Mouse (Mus musculus) right cerebral cortex, postnatal 10 days (tissue): ENCODE results near the gene Kcnk12.

Experiments
- DNase-seq, 2 experiments: peaks; one replicate each; pipeline ENCODE4 v3.0.0; 2021; ENCODE audit warnings: low spot score in 2 of 2

Kcnk12 gene

DNA sequence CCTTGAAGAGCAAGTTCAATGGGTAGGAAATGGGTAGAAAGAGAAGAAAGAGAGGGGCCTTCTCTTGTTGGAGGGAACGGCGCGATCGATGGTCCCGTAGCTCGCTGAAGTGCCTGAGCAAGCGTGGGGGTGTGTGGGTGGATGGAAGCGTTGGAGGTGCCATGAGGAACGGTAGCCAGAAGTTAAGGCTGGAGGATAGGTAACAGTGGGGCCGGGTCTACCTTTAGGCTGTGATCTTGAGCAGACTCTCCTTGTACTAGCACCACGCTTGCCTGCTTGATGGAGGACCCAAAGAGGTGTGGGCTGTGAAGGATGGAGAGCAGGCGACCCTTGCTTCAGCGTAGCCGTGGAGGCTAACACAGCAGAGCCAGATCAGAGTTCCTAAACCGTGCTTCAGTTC lies 12.1 kb downstream of the Kcnk12 start:
- DNase-seq = peak; percentile 23

DNA sequence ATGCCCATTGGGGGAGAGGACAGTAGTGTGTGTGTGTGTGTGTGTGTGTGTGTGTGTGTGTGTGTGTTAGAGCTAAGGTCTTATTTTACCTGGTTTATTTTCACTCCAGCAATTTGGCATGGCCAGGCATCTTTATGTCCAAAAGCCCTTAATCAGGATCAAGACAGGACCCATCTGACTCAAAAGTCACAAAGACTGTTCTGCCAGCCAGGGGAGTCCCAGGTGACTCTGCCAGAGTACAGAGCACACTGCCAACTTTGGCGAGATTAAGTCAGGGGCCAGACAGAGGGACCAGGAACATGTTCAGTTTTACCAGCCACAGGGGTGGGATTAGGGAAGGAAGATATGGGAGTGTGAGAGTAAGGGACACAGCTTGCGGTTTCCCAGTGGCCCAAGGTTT lies 12.9 kb downstream of the Kcnk12 start:
- peak; percentile 15 to 20 for DNase-seq

DNA sequence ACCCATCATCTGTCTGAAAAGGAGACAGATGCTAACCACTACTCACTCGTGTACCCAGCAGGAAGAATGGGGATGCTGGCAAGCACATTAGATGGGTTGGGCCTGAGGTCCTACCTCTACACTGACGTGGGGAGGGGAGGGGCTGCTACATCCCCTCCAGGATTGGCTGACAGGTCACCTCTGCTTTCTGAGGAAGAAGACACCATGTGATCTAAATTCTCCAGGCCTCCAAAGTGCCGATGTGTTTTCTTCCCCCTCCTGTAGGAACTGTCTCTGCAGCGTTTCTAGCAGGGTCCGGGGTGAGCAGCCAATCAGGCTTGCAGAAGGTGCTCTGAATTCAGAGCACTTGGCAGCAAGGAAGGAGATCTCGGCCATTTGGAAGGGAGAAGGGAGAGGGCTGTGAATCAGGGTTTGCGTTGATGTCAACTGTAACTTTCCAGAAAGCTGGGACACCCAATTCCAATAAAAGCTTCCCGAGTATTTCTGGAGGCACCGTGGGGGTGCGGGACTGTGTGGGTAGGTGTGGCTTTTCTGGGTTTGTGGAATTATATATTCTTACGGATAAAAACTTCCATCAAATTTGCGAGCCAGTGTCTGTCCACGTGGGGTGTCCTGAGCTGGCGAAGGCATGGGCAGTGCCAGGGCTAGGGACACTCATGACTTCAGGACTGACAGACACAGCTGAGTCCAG lies 13.5 kb downstream of the Kcnk12 start:
- peak; percentile 56 to 72 for DNase-seq

DNA sequence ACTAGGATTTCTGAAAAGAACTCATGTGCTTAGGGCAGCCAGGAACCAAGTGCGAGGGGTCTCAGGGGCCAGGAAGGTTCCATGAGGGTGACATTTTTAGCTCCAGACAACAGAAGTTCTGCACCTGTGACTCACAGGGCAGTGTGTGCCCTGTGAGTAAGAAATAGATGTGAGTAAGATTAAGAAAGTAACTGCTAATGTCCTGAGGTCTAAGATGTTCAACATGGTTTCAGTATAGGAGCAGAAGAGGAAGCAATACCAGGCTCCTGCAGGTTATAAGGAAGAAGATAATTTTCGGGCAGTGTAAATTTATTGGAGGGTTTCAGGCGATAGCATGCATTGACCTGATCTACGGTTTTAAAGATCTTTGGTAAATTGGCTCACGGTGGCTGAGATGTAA lies 16.6 kb downstream of the Kcnk12 start:
- DNase-seq = no peak

DNA sequence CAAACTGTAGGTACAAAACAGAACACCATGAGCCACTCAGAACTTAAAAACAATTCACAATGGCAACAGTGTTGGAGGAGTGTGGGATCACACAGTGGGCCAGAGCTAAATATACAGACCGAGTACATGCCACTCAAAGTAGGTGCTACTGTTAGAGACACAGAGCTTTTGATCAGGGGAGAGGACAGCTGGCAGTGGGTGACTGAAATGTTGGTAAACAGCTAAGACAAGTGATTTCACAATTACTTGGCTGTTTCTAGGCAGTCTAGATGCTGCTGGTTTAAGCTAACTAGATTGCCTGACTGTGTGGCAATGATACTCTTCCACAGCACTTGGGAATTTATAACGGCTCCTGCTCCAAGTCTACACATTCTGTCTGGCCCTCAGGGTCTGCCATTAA lies 17.6 kb downstream of the Kcnk12 start:
- DNase-seq = no peak

DNA sequence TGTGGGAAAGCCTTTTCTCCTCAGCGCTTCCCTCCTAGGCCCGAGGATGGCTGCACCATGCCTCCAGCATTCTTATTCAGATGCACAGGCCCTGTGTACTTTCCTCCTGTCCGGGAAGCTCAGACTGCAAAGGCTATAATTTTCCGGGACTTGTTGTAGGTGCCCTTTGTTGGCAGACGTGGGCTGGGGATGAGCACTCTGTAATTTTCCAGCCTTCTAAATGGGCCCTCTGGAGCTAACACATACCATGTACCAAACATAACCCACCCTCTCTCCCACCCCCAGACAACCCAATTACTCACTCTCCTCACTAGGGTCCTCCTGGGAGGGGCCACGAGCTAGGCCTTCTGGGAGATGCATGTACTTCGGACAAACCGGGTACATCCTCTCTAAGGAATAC lies 22.8 kb downstream of the Kcnk12 start:
- no peak for DNase-seq

DNA sequence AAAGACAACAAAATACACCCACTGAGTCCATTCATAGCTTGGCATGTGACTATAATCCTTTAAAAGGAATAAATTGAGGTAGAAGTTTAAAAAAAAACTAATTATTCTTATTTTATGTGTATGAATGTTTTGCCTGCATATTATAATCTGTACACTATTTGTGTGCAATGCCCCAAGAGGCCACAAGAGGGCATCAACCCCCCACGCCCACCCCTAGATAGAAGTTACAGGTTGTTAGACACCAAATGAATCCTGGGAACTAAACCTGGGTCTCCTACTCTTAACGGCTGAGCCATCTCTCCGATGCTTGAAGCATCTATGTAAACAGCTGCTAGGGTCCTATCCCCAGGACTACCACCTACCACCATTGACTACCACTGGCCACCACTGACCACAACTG lies 24.6 kb downstream of the Kcnk12 start:
- no peak for DNase-seq

DNA sequence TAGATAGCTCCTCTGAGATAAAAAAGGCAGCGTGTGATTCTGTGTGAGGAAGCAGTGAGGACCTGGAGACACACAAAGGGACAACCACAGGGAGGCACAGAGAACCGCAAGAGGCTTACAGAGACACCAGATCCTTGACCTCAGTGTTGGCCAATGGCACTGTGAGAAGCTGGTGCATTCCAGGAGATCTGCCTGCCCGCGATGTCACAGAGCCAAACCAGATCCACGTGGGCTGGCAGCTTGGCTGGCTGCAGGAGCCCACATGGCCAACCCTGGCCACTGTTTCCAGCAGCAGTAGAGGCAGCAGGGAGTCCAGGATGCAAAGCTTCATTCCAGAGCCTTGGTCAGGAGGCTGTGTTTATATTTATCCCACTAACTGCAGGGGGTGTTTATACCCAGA lies 27.0 kb downstream of the Kcnk12 start:
- no peak for DNase-seq

DNA sequence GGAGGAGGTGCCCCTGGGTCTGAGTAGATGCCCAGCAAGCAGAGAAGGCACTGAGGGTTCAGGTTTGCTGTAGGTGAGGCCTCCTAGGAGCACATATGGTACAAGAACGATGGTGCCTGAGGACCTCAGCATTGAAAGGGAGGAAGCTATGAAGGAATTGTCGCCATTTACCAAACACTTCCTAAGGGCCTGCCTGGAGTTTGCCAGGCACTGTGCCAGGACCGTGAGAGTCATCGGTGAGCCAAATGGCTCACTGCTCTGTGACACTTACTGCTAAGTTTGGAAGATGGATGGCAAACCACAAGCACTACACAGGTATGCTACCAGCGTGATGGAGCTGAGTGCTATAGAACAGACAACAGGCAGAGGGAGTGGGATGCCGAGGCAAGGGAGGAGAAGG lies 30.9 kb downstream of the Kcnk12 start:
- DNase-seq = no peak

DNA sequence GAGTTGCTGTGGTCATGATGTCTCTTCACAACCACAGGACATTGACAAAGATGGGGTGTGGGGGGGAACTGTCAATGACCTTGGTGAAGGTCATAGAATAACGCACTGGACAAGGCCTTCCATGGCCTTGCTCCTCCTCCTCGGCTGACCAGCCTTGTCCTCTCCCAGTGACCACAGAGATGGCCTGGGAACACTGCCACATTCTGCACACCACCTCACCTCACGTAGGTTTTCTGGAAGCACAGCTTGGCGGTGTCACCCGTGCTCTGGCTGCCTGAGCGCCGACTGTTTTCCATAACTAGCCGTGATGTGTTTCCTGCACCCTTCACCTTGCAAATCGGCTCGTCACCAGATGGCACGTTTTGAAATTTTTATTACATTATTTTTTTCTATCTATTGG lies 32.8 kb downstream of the Kcnk12 start:
- no peak for DNase-seq

DNA sequence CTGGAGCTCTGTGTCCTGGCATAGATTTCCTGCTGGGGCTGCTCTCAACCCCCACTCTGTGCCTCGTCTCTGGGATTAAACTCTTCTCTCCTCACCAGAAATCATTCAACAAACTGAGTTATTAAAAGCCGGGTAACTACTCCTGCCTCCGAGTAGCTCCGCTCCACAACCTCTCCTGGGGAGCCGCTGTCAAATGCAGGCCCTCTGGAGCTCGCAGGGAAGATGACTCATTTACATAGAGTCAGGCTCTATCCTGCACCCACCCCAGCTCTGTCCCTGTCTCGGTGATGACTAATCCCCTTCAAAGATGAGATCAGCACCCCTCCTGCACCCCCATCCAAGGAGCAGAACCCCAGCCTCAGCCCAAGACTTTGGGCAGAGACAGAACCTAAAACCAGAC lies 34.6 kb downstream of the Kcnk12 start:
- DNase-seq = no peak

DNA sequence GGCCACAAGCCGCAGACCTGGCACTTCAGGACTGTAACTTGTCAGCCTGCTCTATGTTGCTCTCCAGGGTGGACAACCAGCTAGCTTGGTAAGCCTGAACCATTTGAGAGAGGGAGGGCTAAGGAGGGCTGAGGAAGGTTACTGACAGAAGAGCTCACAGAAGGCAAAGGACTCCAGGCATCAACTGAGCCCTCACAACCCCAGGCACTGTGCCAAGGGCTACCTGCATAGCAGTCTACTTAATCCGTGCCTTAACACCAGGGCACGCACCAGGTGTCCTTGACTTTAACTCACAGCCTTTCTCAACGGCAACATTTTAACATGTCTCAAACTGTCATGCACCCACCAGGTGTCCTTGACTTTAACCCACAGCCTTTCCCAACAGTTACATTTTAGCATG lies 37.5 kb downstream of the Kcnk12 start:
- DNase-seq = no peak

DNA sequence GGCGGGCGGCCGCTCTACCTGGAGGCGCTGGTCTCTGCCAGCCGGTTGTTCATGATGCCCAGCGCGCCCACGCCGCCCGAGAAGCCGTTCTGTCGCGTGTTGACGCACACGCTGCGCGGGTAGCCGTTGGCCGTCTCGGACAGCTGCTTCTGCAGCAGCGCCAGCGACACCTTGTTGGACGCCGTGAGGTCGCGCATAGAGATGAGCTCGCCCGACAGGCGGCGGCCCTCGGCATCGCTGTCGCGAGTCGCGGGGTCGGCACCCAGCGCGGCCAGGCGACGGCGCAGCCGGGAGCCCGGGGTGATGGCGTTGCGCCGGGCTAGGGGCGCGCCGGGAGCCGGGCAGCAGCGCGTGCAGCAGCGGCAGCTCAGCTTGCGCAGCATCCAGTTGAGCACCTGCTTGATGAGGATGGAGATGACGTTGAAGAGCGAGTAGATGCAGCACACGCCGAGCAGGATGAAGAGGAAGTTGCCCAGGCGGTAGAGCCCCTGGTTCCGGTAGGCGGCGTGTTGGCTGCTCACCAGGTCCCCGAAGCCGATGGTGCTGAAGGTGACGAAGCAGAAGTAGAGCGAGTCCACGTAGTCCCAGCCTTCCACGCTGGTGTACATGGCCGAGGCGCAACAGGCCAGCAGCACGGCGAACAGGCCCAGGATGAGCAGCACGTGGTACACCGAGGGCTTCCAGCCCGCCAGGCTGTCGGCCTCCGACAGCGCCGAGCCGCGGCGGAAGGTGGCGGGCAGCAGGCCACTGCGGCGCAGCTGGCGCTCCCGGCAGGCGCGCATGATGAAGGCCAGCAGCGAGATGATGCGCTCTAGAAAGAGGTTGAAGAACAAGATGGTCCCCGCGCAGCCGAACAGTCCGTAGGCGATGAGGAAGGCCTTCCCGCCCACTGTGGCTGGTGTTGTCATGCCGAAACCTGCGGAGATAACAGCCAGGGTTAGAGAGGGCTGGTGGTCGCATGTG lies 51.6 kb downstream of the Kcnk12 start:
- DNase-seq = peak; percentile 72 to 75

DNA sequence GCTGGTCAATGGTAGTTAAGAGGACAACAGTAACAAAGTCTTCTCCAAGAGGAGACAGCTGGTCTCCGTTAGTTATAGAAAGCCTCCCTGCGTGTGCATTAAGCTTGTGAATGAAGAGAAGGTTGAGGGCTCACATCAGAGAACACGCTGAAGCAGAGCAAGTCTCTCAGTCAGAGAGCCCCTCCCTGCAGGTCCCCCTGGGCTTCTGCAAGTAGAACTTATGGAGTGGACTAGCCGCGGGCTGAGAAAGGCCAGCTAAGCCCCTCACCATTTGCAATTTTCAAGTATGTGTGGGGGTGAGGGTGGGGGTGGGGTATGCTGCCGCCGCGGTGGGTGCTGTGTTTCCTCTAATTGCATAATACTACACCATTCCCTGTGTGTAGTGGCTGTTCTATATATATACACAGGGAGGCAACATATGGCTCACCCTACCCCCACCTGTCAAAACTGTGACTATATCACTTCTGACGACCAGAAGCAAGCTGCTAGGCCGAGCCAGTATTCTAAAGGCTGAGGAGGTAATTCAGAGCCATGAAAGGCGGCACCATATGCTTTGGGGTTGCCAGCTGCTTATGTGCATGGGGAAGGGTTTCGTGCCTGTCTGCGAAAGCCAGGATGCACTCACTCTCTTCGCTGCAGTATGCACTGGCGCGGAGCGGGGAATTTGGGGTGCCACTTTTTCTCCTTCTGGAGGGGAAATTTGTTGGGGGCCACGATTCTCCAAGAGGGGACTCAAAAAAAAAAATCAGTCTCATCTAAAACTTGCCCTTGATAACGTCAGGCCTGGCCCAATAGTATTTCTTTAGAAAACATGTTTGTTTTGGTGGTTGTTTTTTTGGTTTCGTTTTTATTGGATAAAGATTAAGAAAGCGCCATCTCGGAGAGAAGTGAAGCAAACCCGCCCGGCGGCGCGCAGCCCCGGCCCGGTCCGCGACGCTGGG lies 52.5 kb downstream of the Kcnk12 start:
- peak; percentile 81 to 93 for DNase-seq

DNA sequence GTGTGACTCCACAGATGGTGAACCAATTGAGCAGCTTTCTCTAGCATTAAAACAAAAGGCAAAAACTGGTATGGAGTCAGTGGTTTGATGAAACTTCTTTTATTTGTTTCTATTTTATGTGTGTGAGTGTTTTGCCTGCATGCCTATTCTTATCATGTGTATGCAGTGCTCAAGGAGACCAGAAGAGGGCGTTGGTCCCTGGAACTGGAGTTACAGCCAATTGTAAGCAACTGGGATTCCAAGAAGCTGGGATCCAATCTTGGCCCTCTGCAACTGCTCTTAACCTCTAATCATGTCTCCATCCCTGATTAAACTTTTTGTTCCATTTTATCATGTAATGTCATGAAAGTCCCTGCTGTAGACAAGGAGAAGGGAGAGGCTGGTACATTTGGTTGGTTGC lies 58.0 kb downstream of the Kcnk12 start:
- no peak for DNase-seq

DNA sequence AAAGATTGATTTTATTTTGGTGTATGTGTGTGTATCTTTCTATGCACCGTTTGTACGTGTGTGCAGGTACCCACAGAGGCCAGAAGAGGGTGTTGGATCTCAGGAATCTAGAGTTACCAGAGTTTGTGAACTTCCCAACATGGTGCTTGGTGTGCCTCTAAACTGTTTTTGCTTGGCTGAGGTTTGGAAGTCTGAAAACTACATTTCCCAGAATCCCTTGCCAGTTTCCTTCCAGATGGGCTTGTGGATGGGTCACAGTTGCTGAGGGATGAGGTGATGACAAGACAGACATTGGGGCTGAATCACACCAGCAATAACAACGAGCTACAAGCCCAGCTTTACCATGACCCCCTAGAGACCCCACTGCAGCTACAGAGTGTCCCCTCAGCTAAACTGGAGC lies 60.6 kb downstream of the Kcnk12 start:
- no peak for DNase-seq

DNA sequence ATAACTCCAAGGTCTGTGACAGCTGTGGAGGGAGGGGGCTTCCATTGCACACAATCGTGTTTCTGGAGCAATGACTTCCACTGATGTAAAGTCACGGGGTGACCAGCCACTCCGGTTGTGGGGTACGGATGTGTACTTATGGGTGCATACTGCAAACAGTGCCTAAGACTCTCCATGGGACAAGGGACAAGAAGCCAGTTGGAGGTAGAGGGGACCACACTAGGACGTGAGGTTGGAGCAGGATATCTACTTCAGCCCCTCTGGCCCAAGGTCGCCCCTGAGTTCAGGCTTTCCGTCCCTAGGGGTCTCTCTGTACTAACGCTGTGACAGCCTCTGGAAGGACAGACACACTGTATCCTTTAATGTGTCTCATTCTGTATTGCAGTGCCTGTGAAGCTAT lies 63.3 kb downstream of the Kcnk12 start:
- peak in 1 of 2 experiments; percentile 18 for DNase-seq

DNA sequence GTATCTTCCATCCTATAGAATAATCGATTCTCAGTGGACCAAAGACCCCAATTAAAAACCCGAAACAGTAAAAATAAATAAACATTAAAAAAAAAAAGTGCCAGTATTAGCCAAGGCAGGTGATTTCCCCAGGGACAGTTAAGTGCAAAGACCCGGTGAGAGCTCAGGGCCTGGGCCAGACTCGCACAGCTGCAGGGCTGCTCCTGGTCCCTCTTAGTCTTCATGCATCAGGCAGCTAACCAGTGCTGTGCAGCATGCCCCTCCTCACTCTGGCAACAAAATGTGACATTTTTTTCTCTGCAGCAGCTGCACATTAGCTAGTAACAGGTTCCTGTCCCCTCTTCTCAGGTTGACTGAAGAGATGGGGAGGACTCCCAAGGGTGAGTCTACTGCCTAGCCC lies 65.8 kb downstream of the Kcnk12 start:
- peak in 1 of 2 experiments; percentile 11 for DNase-seq

DNA sequence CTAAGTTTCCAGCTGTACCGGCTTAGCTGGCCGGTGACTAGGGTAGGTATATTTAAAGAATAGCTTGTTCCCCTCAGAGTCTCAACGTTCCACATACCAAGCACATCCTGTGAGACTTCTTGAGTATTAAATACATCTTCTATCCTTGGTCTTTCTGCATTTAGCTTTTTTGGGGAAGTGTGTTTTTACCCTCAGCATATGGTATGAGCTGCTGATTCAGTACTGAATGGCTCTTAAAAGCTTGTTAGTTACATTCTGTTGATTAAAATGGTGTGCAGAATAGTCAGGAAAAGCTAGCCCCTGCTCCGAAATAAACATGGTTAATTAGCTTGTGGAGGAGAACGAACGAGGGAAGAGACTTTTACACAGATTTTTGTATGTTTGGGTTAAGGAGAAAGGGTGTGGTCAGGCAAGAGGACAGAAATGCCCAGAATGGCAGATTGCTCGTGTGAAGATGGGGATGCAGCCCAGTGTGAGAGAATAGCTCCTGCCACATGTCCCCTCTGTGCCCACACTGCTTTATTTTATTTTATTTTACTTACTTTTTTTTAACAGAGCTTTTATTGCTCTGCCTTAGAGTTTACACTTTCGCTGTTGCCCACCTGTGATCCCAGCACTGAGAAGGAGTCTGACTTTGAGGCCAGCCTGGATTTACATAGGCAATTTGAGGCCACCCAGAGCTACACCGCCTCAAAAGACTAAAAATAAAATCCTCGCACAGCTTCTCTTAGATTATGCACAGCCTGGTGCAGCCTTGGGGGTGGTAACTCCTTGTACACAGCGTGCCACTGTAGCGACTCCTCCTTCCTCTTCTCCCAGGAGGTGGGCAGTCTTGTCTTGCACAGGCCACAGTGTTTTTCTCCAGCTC lies 71.1 kb downstream of the Kcnk12 start:
- DNase-seq = peak; percentile 55 to 65

DNA sequence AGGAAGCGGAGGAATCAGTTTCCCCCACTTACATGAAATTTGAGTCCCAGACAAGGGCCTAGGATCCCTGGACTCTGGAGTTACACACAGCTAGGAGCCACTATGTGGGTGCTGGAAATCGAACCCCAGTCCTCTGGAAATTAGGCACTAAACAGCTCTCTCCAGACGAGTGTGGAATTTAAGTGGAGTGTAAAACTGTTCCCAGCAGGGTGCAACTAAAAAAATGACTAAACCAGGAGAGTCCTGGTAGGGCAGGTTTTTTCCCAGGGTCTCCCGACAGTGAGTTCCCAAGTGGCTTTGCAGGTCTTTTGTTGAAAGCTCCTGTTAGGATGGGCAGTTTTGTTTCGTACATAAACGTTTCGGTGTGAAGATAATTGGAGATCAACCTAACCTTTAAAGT lies 73.1 kb downstream of the Kcnk12 start:
- peak in 1 of 2 experiments; percentile 16 for DNase-seq

DNA sequence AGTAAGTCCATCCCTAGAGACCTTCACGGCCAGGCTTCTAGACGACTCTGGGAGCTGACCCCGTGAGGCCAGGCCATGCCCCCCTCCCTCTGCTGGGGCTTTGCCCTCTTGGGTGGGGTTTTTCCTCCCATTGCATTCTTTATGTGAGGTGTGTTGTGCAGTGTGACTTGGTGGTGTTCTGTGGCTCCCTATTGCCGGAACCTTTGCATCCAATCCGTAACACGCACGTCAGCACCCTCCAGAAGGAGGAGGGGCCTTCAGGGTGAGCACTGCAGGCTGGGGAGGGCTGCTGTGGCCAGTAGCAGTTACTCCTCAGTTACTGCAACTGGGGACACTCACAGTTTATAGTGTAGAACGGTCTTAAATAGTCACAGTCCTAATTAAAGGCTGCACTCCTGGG lies 97.7 kb downstream of the Kcnk12 start:
- no peak for DNase-seq
